Mouse (Mus musculus): Measurements from ENCODE around the gene 2200002J24Rik. TPM values are rescaled to one million over a fixed set of nuclear protein-coding genes. Genes with fewer than 3 reads are reported as not detected.
A peak's percentile ranks its signal among the peaks of the same experiment; 100 is the strongest.

The 2200002J24Rik gene
- total RNA-seq (2014; rRNA removed; ENCODE audit: low replicate concordance), result 1.5 and 6.6 TPM in 2 replicates
- 5.8 and 6.4 TPM in 2 replicates for polyA plus RNA-seq (2015; fragmentation: Nextera tagmentation; extraction: Ambion mirVana)

DNA sequence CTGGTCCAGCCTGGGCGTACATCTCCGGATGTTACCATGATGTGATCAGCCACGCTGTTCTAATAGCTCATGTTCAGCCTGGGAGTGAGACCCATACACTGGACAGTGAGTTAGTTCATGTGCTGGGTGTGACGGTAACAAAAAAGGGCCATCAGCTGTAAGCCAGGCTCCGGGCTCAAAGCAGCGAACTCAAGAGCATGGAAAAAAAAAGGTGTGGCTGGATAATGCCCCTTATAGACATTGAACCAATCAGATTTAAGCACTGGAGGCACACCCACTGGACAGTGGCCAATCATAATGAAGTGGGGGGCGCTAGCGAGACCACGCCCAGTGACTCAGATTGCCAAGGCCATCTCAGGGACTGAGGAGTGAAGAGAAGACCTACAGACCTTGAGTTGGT lies at the start of gene 2200002J24Rik:
TSS of gene 2200002J24Rik (plus strand) at position 338 of the 400 bp plus-strand sequence.
- Histone ChIP-seq H3K27ac (ENCODE audit: low read depth) (0 out of 2 replicates have a peak within 1 kb of the TSS, but pooled peaks have one; percentile 6), H3K4me2 (ENCODE audit: low read depth, low read length) (no peak within 1 kb of the TSS), H3K9me3 (replicated peaks; ENCODE audit: control insufficient read depth, low read length) (no peaks in the 10 kb centered on the region), H3K36me3 (replicated peaks; ENCODE audit: control insufficient read depth, insufficient read depth, low read length) (no peaks in the 10 kb centered on the region), H3K4me1 (ENCODE audit: control insufficient read depth, insufficient read depth) (0 out of 2 replicates have a peak, but pooled peaks cover 3% of the 10 kb centered on the region), H3K4me3 (ENCODE audit: low read depth, low read length) (no peak within 1 kb of the TSS), H3K9ac (replicated peaks; ENCODE audit: low read depth, low read length) (no peak within 1 kb of the TSS), H3K27me3 (ENCODE audit: control insufficient read depth, insufficient read depth, low read length) (no peaks in the 10 kb centered on the region)
- DNase-seq (ENCODE audit: low spot score) (peak; percentile 61), ATAC-seq (ENCODE audit: insufficient read depth, low read depth) (peak; percentile 58)
- 48% methylated on average over 9 of the region's 9 CpGs for WGBS
- TF ChIP-seq CTCF (IDR thresholded peaks at IDR 0.05; ENCODE audit: low read depth), result no peak
- no peak for TF ChIP-seq EP300 (IDR thresholded peaks at IDR 0.05; ENCODE audit: low read depth)

DNA sequence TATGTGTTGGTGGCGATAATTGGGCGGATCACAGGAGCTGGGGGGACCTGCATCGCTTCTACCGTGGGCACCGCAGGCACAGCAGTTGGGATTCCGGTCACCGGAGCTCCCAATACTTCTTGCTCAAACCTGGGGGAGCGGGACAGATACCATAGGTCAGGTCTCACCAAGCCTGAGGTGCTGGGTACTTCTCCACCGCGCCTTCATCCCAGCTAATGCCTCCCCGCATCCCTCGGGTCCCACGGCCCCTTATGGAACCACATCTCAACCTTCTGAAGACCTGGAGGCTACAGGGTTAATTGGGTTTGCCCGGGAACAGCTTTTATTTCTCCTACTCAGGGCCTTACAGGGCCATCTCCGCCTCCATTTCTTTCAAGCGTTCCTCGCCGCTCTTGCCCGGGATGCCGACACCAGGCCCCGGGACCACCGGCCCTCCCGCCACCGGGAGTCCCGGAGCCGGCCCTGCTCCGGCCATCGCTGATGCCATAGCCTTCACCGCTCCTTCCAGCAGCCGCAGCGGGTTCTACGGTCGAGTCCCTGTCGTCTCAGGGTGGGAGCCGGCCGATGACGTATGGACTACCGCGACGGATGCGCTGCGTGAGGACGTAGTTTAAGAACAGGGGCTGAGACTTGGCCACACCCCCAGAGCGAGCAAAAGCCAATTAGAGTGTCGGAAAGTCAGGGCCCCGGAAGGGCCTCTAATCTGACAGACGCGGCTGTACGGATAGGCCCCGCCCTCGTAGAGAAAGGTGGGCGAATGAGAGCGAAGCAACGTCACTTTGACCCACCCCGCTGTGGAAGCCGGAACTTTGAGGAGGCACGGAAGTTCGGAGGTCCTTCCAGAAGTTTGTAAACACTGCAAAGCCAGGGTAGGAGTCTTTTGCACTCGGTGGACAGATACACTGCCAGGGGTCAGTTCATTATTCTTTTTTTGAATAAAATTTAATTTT lies 48.9 kb upstream of the 2200002J24Rik start, which contains the start of gene Rbm42:
TSS of gene Rbm42 (minus strand) at position 727 of the 950 bp plus-strand sequence.
- peaks cover 42% of the 10 kb centered on the region for H3K36me3 ChIP-seq (replicated peaks; ENCODE audit: control insufficient read depth, insufficient read depth, low read length)
- H3K4me3 ChIP-seq (ENCODE audit: low read depth, low read length), result peak within 1 kb of the TSS; percentile 99
- peak within 1 kb of the TSS; percentile 79 for H3K27ac ChIP-seq (ENCODE audit: low read depth)
- DNase-seq (ENCODE audit: low spot score) (peak; percentile 98), ATAC-seq (ENCODE audit: insufficient read depth, low read depth) (peak; percentile 100)
- H3K9me3 ChIP-seq (replicated peaks; ENCODE audit: control insufficient read depth, low read length), result no peaks in the 10 kb centered on the region
- H3K27me3 ChIP-seq (ENCODE audit: control insufficient read depth, insufficient read depth, low read length), result no peaks in the 10 kb centered on the region
- under 1% methylated on average over 59 of the region's 59 CpGs for WGBS
- peaks cover 8% of the 10 kb centered on the region; the same call in 1 of the 2 replicates for H3K4me1 ChIP-seq (ENCODE audit: control insufficient read depth, insufficient read depth)
- TF ChIP-seq CTCF (IDR thresholded peaks at IDR 0.05; ENCODE audit: low read depth) (no peak), EP300 (IDR thresholded peaks at IDR 0.05; ENCODE audit: low read depth) (no peak)
- H3K9ac ChIP-seq (replicated peaks; ENCODE audit: low read depth, low read length), result peak within 1 kb of the TSS; percentile 95
- peak within 1 kb of the TSS; percentile 93 for H3K4me2 ChIP-seq (ENCODE audit: low read depth, low read length)

DNA sequence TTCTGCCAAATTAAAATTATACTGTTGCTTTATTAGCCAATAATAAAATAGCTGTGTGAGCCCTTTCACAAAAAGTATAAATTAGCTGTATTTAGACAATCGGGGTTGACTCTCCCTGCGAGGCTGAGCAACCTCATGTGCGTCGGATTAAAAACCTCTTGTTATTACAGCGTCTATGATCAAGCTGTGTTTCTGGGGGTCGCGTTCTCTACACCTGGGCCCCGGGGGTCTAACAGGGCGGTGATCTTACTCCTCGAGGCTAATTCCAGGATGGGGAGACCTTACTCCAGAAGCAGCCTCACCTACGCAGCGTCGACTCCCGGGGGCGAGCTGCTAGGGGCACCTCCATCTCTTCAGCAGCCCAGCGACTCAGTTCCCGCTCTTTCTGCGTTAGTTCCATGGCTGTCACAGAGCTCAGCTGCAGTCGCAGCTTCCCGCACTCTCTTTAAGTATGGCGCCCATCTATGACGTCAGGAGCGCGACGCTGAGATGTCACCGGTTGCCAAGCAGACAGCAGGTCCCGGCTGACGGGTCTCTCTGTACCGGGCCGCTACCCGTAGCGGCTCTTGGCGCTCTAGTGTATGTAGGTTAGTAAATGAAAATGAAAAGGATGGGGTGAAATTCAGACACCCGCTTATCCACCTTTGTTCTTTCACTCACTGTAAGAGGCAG lies 34.1 kb upstream of the 2200002J24Rik start, which contains the start of gene Haus5:
TSS of gene Haus5 (minus strand) at position 466 of the 672 bp plus-strand sequence.
- Histone ChIP-seq H3K9ac (replicated peaks; ENCODE audit: low read depth, low read length) (peak within 1 kb of the TSS; percentile 64), H3K4me2 (ENCODE audit: low read depth, low read length) (peak within 1 kb of the TSS; percentile 86), H3K4me3 (ENCODE audit: low read depth, low read length) (peak within 1 kb of the TSS; percentile 70), H3K27ac (ENCODE audit: low read depth) (0 out of 2 replicates have a peak within 1 kb of the TSS, but pooled peaks have one; percentile 31), H3K27me3 (ENCODE audit: control insufficient read depth, insufficient read depth, low read length) (no peaks in the 10 kb centered on the region), H3K36me3 (replicated peaks; ENCODE audit: control insufficient read depth, insufficient read depth, low read length) (peaks cover 21% of the 10 kb centered on the region), H3K9me3 (replicated peaks; ENCODE audit: control insufficient read depth, low read length) (no peaks in the 10 kb centered on the region), H3K4me1 (ENCODE audit: control insufficient read depth, insufficient read depth) (peaks cover 9% of the 10 kb centered on the region)
- TF ChIP-seq CTCF (IDR thresholded peaks at IDR 0.05; ENCODE audit: low read depth) (no peak), EP300 (IDR thresholded peaks at IDR 0.05; ENCODE audit: low read depth) (no peak)
- ATAC-seq (ENCODE audit: insufficient read depth, low read depth), result peak; percentile 97
- DNase-seq (ENCODE audit: low spot score), result peak; percentile 87
- under 1% methylated on average over 34 of the region's 34 CpGs for WGBS

DNA sequence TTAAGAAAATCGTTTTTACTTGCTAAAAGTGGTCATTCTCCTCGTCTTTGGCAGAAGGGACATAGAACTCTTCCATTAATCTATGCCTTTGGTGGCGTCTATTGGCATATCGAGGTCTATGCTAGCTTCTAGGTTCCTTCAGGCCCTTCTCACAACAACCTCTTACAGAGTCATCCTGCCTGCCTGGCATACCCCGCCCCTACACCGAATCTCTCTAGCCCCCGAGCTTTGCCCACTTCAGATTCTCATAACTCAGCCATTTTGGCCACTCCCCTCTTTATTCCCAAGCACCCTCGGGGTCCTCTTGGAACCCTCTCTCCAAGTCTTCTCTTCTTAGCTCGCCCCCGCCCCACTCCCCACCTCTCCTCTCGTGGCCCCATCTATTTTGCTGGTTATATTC lies 33.4 kb upstream of the 2200002J24Rik start:
- Histone ChIP-seq H3K4me3 (ENCODE audit: low read depth, low read length) (peak overlapping the region; percentile 70), H3K36me3 (replicated peaks; ENCODE audit: control insufficient read depth, insufficient read depth, low read length) (peaks cover 15% of the 10 kb centered on the region), H3K9me3 (replicated peaks; ENCODE audit: control insufficient read depth, low read length) (no peaks in the 10 kb centered on the region), H3K9ac (replicated peaks; ENCODE audit: low read depth, low read length) (peak overlapping the region; percentile 64), H3K27me3 (ENCODE audit: control insufficient read depth, insufficient read depth, low read length) (no peaks in the 10 kb centered on the region), H3K4me1 (ENCODE audit: control insufficient read depth, insufficient read depth) (peaks cover 9% of the 10 kb centered on the region), H3K27ac (ENCODE audit: low read depth) (0 out of 2 replicates have a peak overlapping the region, but pooled peaks have one; percentile 31), H3K4me2 (ENCODE audit: low read depth, low read length) (peak overlapping the region; percentile 86)
- no peak for TF ChIP-seq EP300 (IDR thresholded peaks at IDR 0.05; ENCODE audit: low read depth)
- no peak for TF ChIP-seq CTCF (IDR thresholded peaks at IDR 0.05; ENCODE audit: low read depth)
- ATAC-seq (ENCODE audit: insufficient read depth, low read depth), result no peak; the same call in 1 of the 2 replicates
- WGBS, result under 1% methylated on average over 11 of the region's 11 CpGs
- peak; percentile 27 for DNase-seq (ENCODE audit: low spot score)

DNA sequence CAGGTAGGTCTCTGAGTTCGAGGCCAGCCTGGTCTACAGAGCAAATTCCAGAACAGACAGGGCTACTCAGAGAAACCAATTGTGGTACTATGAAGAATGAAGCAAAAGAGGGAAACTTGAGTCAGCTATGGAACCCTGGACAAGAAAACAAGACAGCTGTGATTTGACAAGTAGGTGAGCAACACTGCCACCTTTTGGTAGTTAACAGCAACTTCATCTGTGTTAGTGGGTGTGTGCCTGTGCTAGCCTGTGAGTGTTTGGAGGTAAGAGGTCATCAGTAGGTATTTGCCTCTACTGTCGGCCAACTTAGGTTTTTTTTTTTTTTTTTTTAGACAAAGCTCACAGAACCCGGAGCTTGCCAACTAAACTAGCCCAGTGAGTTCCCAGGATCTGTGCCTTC lies 29.5 kb upstream of the 2200002J24Rik start:
- H3K9me3 ChIP-seq (replicated peaks; ENCODE audit: control insufficient read depth, low read length), result no peaks in the 10 kb centered on the region
- no peak overlapping the region for H3K9ac ChIP-seq (replicated peaks; ENCODE audit: low read depth, low read length)
- ATAC-seq (ENCODE audit: insufficient read depth, low read depth) (no peak), DNase-seq (ENCODE audit: low spot score) (no peak)
- TF ChIP-seq CTCF (IDR thresholded peaks at IDR 0.05; ENCODE audit: low read depth) (no peak; the same call in 1 of the 2 replicates), EP300 (IDR thresholded peaks at IDR 0.05; ENCODE audit: low read depth) (no peak)
- no peaks in the 10 kb centered on the region for H3K27me3 ChIP-seq (ENCODE audit: control insufficient read depth, insufficient read depth, low read length)
- no peaks in the 10 kb centered on the region for H3K36me3 ChIP-seq (replicated peaks; ENCODE audit: control insufficient read depth, insufficient read depth, low read length)
- H3K4me1 ChIP-seq (ENCODE audit: control insufficient read depth, insufficient read depth), result peaks cover 9% of the 10 kb centered on the region
- no peak overlapping the region for H3K27ac ChIP-seq (ENCODE audit: low read depth)
- H3K4me2 ChIP-seq (ENCODE audit: low read depth, low read length), result no peak overlapping the region
- WGBS, result 37% methylated on average over 3 of the region's 3 CpGs
- no peak overlapping the region for H3K4me3 ChIP-seq (ENCODE audit: low read depth, low read length)

Measured in heart, postnatal 0 days (tissue).